Mouse (Mus musculus): Measurements from ENCODE around the gene Fam181a. TPM values are rescaled to one million over a fixed set of nuclear protein-coding genes. Genes with fewer than 3 reads are reported as not detected.

Gene Fam181a
- polyA plus RNA-seq, 1 experiment from 2014 or later: 0.35 TPM

DNA sequence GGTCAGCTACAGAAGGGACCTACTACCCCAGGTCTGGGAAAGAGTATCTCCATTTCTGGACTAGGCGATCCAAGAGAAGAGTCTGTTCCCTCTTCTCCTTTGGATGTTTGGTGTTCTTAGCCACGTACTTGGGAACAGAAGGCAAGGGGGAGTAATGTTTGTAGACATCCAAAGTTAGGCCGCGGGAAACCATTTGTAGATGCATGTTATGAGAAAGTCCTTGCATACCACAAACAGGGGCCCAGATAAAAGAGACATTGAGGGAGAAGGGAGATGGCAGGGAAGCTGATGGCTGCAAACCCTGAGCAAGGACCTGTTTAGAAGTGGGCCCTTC is 45.6 kb downstream of the Fam181a start:
- Histone ChIP-seq H3K27me3 (replicated peaks; ENCODE audit: insufficient read depth, low read length) (no peaks in the 10 kb centered on the region), H3K9ac (replicated peaks; ENCODE audit: low read depth) (no peak overlapping the region), H3K4me3 (ENCODE audit: low read depth, low read length) (no peak overlapping the region), H3K4me2 (replicated peaks; ENCODE audit: low read depth, low read length) (no peak overlapping the region), H3K27ac (ENCODE audit: low read length) (no peak overlapping the region), H3K4me1 (ENCODE audit: insufficient read depth, low read depth, low read length) (no peaks in the 10 kb centered on the region), H3K36me3 (ENCODE audit: insufficient read depth, low read length) (no peaks in the 10 kb centered on the region), H3K9me3 (ENCODE audit: low read length) (no peaks in the 10 kb centered on the region)
- ATAC-seq: no peak
- TF ChIP-seq CTCF (IDR thresholded peaks at IDR 0.05) (no peak), EP300 (IDR thresholded peaks at IDR 0.05) (no peak)
- 83% methylated on average over 4 of the region's 4 CpGs for WGBS
- DNase-seq (ENCODE audit: low spot score): no peak

DNA sequence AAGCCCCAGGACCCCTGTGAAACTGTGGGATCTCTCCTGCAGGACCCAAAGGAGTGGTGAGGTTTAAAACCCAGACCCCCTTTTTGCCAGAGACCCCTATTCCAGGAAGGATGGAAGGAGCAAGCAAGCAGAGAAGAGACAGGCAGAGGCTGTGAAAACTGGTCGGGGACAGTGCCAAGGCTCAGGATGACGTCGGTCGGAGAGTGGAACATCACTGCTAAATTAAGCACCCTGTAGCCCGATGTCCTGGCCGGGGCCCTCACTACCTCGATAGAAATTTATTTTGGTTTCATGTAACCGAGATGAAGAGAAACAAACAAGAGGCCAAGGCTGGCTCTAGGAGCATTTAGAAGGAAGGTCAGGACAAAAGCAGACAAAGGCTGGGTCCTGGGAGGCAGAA is 47.4 kb downstream of the Fam181a start:
- Histone ChIP-seq H3K27me3 (replicated peaks; ENCODE audit: insufficient read depth, low read length) (no peaks in the 10 kb centered on the region), H3K4me1 (ENCODE audit: insufficient read depth, low read depth, low read length) (no peaks in the 10 kb centered on the region), H3K4me2 (replicated peaks; ENCODE audit: low read depth, low read length) (no peak overlapping the region), H3K4me3 (ENCODE audit: low read depth, low read length) (no peak overlapping the region), H3K9ac (replicated peaks; ENCODE audit: low read depth) (no peak overlapping the region), H3K9me3 (ENCODE audit: low read length) (no peaks in the 10 kb centered on the region), H3K36me3 (ENCODE audit: insufficient read depth, low read length) (no peaks in the 10 kb centered on the region), H3K27ac (ENCODE audit: low read length) (no peak overlapping the region)
- DNase-seq (ENCODE audit: low spot score): no peak
- WGBS: 60% methylated on average over 8 of the region's 8 CpGs
- ATAC-seq: no peak
- no peak for TF ChIP-seq EP300 (IDR thresholded peaks at IDR 0.05)
- no peak for TF ChIP-seq CTCF (IDR thresholded peaks at IDR 0.05)

DNA sequence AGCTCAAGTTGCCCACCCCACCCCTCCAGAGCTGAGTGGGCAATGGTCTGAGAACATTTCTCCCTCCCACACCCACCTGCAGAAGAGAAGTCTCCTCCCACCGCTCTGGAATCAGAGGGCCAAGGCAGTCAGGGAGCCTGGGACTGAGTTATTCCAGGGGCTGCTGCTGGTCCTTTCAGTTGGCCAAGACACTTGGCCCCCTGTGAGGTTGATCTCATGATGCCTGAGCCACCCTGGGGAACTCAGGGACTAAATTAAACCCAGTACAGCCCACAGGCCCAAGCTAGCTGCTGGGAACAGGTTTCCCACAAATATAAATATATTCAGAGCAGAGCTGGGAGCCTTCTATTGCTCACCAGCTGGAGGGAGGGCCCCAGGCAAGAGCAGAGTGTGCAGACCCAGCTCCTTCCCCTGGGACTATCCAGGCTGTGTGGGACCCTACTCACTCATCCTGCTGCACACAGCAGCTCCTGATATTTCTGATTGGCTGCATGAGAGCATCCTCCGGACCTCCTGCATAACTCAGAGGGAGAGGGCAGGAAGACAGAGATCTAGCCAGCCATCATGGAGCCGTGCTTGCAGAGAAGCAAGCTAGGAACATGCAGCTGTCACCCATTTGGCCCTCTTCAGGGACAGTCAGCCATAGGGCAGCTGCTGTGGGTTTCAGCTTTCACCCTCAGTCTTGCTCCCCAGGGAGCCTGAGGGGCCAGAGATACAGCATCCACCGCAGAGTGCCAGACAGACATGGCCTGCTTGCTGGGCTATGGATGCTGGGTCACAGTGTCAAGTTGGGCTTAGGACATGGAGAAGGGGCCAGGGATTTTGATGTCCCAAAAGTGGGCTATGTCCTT is 48.4 kb downstream of the Fam181a start:
- Histone ChIP-seq H3K4me1 (ENCODE audit: insufficient read depth, low read depth, low read length) (no peaks in the 10 kb centered on the region), H3K27ac (ENCODE audit: low read length) (no peak overlapping the region), H3K4me2 (replicated peaks; ENCODE audit: low read depth, low read length) (no peak overlapping the region), H3K9me3 (ENCODE audit: low read length) (no peaks in the 10 kb centered on the region), H3K9ac (replicated peaks; ENCODE audit: low read depth) (no peak overlapping the region), H3K4me3 (ENCODE audit: low read depth, low read length) (no peak overlapping the region), H3K27me3 (replicated peaks; ENCODE audit: insufficient read depth, low read length) (no peaks in the 10 kb centered on the region), H3K36me3 (ENCODE audit: insufficient read depth, low read length) (no peaks in the 10 kb centered on the region)
- 38% methylated on average over 4 of the region's 4 CpGs for WGBS
- ATAC-seq (peak; percentile 14; the same call in 1 of the 2 replicates), DNase-seq (ENCODE audit: low spot score) (no peak)
- no peak for TF ChIP-seq EP300 (IDR thresholded peaks at IDR 0.05)
- TF ChIP-seq CTCF (IDR thresholded peaks at IDR 0.05): no peak

DNA sequence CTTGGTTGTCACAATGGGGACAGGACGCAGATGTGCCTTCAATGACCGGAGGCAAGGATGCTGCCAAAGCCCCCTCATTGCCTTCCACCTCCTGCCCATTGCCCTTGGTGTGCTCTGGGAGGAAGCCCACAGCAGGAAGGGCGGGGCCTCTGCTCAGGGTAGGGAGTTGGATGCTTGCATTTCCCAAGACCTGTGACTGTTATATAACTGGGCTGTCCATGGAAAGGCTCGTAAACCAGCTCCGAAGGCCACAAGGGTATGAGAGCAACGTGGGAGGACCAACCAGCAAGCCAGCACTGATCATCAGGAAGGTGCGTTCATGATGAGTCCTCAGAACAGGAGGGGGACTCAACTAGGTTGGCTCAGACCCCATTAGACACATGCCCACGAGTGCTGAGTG is 50.0 kb downstream of the Fam181a start:
- Histone ChIP-seq H3K27me3 (replicated peaks; ENCODE audit: insufficient read depth, low read length) (no peaks in the 10 kb centered on the region), H3K36me3 (ENCODE audit: insufficient read depth, low read length) (no peaks in the 10 kb centered on the region), H3K4me3 (ENCODE audit: low read depth, low read length) (no peak overlapping the region), H3K4me2 (replicated peaks; ENCODE audit: low read depth, low read length) (no peak overlapping the region), H3K27ac (ENCODE audit: low read length) (no peak overlapping the region), H3K9ac (replicated peaks; ENCODE audit: low read depth) (no peak overlapping the region), H3K9me3 (ENCODE audit: low read length) (no peaks in the 10 kb centered on the region), H3K4me1 (ENCODE audit: insufficient read depth, low read depth, low read length) (no peaks in the 10 kb centered on the region)
- no peak for DNase-seq (ENCODE audit: low spot score)
- no peak for TF ChIP-seq EP300 (IDR thresholded peaks at IDR 0.05)
- no peak for TF ChIP-seq CTCF (IDR thresholded peaks at IDR 0.05)
- no peak for ATAC-seq
- 80% methylated on average over 8 of the region's 8 CpGs for WGBS

DNA sequence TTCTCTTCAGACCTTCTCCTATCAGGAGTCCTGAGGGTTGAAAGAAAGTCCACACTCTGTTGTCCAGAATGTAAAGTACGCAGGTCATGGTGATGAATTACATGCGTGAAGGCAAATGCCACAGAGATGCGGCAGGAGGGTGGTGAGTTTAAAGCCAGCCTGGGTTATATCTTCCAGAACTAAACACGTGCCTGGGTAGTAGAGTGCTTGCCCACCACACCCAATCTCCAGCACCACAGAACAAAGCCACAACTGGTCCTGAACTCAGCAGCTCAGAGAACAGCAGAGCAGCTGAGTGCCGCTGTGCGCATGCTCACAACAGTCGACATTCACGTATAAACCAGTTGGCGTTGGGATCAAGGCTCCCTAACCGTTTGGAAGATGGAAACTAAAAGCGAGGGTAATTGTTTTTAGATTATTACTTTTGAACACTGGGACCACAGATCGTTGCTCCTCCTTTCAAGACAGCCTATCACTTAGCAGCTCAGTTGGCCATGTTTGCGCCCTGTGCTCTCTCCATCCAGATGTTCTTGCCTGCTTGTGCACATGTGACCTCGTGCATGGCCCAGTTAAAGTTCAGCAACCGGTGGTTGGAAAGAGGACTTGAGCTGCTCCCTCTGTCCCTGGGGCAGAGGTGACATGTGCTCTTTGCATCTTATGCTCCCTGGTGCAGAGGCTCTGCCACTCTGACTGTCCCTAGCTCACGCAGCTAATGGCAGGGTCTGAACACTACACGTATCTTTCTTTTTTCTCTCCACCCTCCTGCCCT is 50.9 kb downstream of the Fam181a start:
- Histone ChIP-seq H3K27me3 (replicated peaks; ENCODE audit: insufficient read depth, low read length) (no peaks in the 10 kb centered on the region), H3K36me3 (ENCODE audit: insufficient read depth, low read length) (no peaks in the 10 kb centered on the region), H3K4me3 (ENCODE audit: low read depth, low read length) (no peak overlapping the region), H3K9ac (replicated peaks; ENCODE audit: low read depth) (no peak overlapping the region), H3K9me3 (ENCODE audit: low read length) (no peaks in the 10 kb centered on the region), H3K4me1 (ENCODE audit: insufficient read depth, low read depth, low read length) (no peaks in the 10 kb centered on the region), H3K4me2 (replicated peaks; ENCODE audit: low read depth, low read length) (no peak overlapping the region), H3K27ac (ENCODE audit: low read length) (no peak overlapping the region)
- DNase-seq (ENCODE audit: low spot score) (no peak), ATAC-seq (no peak)
- TF ChIP-seq CTCF (IDR thresholded peaks at IDR 0.05): no peak
- TF ChIP-seq EP300 (IDR thresholded peaks at IDR 0.05): no peak
- WGBS: 78% methylated on average over 17 of the region's 17 CpGs

DNA sequence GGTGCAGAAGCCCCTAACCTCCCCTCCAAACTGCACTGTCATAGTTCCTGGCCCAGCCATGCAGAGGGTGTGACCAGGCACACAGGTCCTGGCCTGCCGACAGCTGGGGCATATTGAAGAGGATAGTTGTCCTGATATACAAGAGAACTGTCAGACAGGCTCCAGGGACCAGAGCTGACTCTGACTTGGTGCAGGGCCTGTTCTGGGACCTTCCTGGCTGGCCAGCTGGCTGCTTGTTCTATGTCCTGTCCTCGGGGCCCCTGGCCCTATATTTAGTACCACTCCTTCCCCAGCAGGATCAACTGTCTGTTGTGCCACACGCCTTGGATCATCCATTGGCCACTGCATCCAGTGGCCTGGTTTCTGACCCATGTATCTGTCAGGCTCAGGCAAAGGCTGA is 51.6 kb downstream of the Fam181a start:
- Histone ChIP-seq H3K9ac (replicated peaks; ENCODE audit: low read depth) (no peak overlapping the region), H3K4me3 (ENCODE audit: low read depth, low read length) (no peak overlapping the region), H3K4me2 (replicated peaks; ENCODE audit: low read depth, low read length) (no peak overlapping the region), H3K4me1 (ENCODE audit: insufficient read depth, low read depth, low read length) (no peaks in the 10 kb centered on the region), H3K27me3 (replicated peaks; ENCODE audit: insufficient read depth, low read length) (no peaks in the 10 kb centered on the region), H3K9me3 (ENCODE audit: low read length) (no peaks in the 10 kb centered on the region), H3K27ac (ENCODE audit: low read length) (no peak overlapping the region), H3K36me3 (ENCODE audit: insufficient read depth, low read length) (no peaks in the 10 kb centered on the region)
- DNase-seq (ENCODE audit: low spot score) (no peak), ATAC-seq (no peak)
- 71% methylated on average over 3 of the region's 3 CpGs for WGBS
- no peak for TF ChIP-seq EP300 (IDR thresholded peaks at IDR 0.05)
- TF ChIP-seq CTCF (IDR thresholded peaks at IDR 0.05): no peak

Other genes starting within 250 kb of the Fam181a start
- gene Prima1, start 68.8 kb upstream of the Fam181a start, polyA plus RNA-seq (2015; fragmentation: Nextera tagmentation; extraction: Ambion mirVana): 0.13 TPM in 1 of 2 replicates, not detected in the other
- 5.1 TPM in 2 replicates for gene Asb2, start 45.0 kb downstream of the Fam181a start, polyA plus RNA-seq (2015; fragmentation: Nextera tagmentation; extraction: Ambion mirVana)
- gene Otub2, start 77.7 kb downstream of the Fam181a start, polyA plus RNA-seq (2015; fragmentation: Nextera tagmentation; extraction: Ambion mirVana): 6.0 and 6.4 TPM in 2 replicates
- 0.18 and 0.19 TPM in 2 replicates for gene 9330161L09Rik, start 96.8 kb downstream of the Fam181a start, polyA plus RNA-seq (2015; fragmentation: Nextera tagmentation; extraction: Ambion mirVana)
- gene Ddx24, start 114.9 kb downstream of the Fam181a start, polyA plus RNA-seq (2015; fragmentation: Nextera tagmentation; extraction: Ambion mirVana): 87.2 and 92.0 TPM in 2 replicates
- gene Ifi27, start 123.2 kb downstream of the Fam181a start, polyA plus RNA-seq (2015; fragmentation: Nextera tagmentation; extraction: Ambion mirVana): 69.5 and 72.5 TPM in 2 replicates
- gene Ifi27l2a, start 132.7 kb downstream of the Fam181a start, polyA plus RNA-seq (2015; fragmentation: Nextera tagmentation; extraction: Ambion mirVana): 23.1 and 47.7 TPM in 2 replicates
- gene Ifi27l2b, start 146.2 kb downstream of the Fam181a start, polyA plus RNA-seq (2015; fragmentation: Nextera tagmentation; extraction: Ambion mirVana): not detected in 2 replicates
- gene Ppp4r4, start 221.3 kb downstream of the Fam181a start, polyA plus RNA-seq (2015; fragmentation: Nextera tagmentation; extraction: Ambion mirVana): 6.1 and 6.3 TPM in 2 replicates